Mouse (Mus musculus): Measurements from ENCODE around the gene Gm5168. TPM values are rescaled to one million over a fixed set of nuclear protein-coding genes. Genes with fewer than 3 reads are reported as not detected.
"Not testable (repeated sequence)": the region's sequence is repeated elsewhere in the genome, so short reads cannot be mapped to it uniquely, and the experiment has no call there.

The Gm5168 gene
- polyA plus RNA-seq (2015; fragmentation: Nextera tagmentation; extraction: Ambion mirVana): not detected in 2 replicates

DNA sequence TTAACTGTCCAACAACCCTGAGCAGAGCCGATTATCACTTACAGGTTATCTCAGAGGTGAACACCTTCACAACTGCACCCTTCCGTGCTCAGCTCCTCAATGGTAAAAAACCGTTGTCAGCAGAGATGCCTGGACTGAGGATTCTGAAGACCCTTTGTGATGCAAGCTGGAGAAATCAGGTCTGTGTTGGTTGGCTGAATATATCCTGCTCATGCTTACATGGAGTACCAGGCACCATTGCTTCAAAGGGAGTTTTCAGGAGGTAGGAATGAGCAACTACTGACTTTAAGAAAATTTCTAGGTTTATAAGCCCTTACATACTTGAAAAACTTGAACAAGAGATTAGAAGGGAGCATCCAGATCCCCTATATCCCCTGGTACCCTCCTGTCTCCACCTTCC, at the start of gene Gm5168:
TSS of gene Gm5168 (minus strand) at position 101 of the 400 bp plus-strand sequence.
- not testable (repeated sequence) for H3K4me3 ChIP-seq (ENCODE audit: low read length); H3K27ac ChIP-seq (ENCODE audit: low read length); H3K27me3 ChIP-seq (ENCODE audit: control insufficient read depth, insufficient read depth, low read depth, low read length); H3K4me2 ChIP-seq (ENCODE audit: low read depth, low read length); H3K9me3 ChIP-seq (ENCODE audit: control insufficient read depth, low read length); H3K36me3 ChIP-seq (ENCODE audit: control insufficient read depth, insufficient read depth, low read length); H3K4me1 ChIP-seq (replicated peaks; ENCODE audit: control insufficient read depth, insufficient read depth, low read length); ATAC-seq (ENCODE audit: low read depth); H3K9ac ChIP-seq (ENCODE audit: low read length)
- WGBS: no CpG with 5 or more reads among the region's 3 CpGs

Other genes with a start within 250 kb of the Gm5168 start
- not detected in 2 replicates for gene Gm2012, start 180.3 kb upstream of the Gm5168 start, polyA plus RNA-seq (2015; fragmentation: Nextera tagmentation; extraction: Ambion mirVana)